Comparison of ENCODE assay signal across 8 mouse cellular contexts in the genomic region with DNA sequence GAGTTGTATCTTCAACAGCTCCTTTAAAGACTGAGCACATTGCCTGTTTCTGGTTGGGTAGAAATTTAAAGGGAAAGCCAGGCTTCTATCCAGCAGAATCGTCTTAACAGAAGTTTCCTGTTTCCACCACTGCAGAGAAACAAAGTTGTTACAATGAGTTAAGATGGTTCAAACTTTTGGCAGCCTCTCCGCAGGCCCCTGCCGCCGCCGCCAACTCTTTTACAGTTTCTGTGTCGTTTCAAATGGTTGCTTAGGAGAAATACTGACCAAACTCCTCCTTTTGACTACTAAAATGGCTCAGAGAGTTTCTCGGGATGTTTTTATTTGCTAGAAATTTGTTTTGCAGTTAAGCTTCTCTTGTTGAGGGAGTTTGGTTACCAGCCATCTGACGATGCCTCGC.
A peak's percentile ranks its signal among the peaks of the same experiment; 100 is the strongest.
DNase-seq lines count a peak whose midpoint lies in the region; ATAC-seq and TF ChIP-seq lines count a peak whose summit lies in the region.

No protein-coding gene starts in this region.

- no peak for TF ChIP-seq CTCF in stomach, postnatal 0 days (IDR thresholded peaks at IDR 0.05; ENCODE audit: low read depth)

- H3K4me1 ChIP-seq in forebrain, embryonic 13.5 days, result peaks cover 22% of the 10 kb centered on the region
- H3K4me1 ChIP-seq in limb, embryonic 15.5 days, result peaks cover 32% of the 10 kb centered on the region
- H3K4me1 ChIP-seq in stomach, postnatal 0 days (replicated peaks; ENCODE audit: control insufficient read depth, insufficient read depth), result no peaks in the 10 kb centered on the region

- no peak for TF ChIP-seq EP300 in stomach, postnatal 0 days (optimal IDR thresholded peaks at IDR 0.05)

- intact Hi-C loops in left cerebral cortex, postnatal 14 days (cut with DNase I), result no loop called here
- intact Hi-C loops in heart, postnatal 14 days (cut with DNase I), result no loop called here

- H3K9me3 ChIP-seq in forebrain, embryonic 13.5 days (replicated peaks), result no peaks in the 10 kb centered on the region
- no peaks in the 10 kb centered on the region for H3K9me3 ChIP-seq in limb, embryonic 15.5 days
- H3K9me3 ChIP-seq in stomach, postnatal 0 days (ENCODE audit: control insufficient read depth, low read length), result no peaks in the 10 kb centered on the region

- H3K36me3 ChIP-seq in forebrain, embryonic 13.5 days (ENCODE audit: poor library complexity, severe bottlenecking), result no peaks in the 10 kb centered on the region
- H3K36me3 ChIP-seq in limb, embryonic 15.5 days, result no peaks in the 10 kb centered on the region
- no peaks in the 10 kb centered on the region for H3K36me3 ChIP-seq in stomach, postnatal 0 days (ENCODE audit: control insufficient read depth, insufficient read depth, low read length)

- ATAC-seq in forebrain, embryonic 13.5 days, result no peak
- no peak for ATAC-seq in limb, embryonic 15.5 days (ENCODE audit: insufficient number of reproducible peaks, low FRiP score, low TSS enrichment, low read depth)
- ATAC-seq in stomach, postnatal 0 days (ENCODE audit: low FRiP score, low TSS enrichment), result no peak
- no peak for ATAC-seq in inflammation-experienced regulatory T-cells, adult 6 months

- H3K4me2 ChIP-seq in forebrain, embryonic 13.5 days, result peak overlapping the region; percentile 20; the same call in 1 of the 2 replicates
- H3K4me2 ChIP-seq in limb, embryonic 15.5 days, result peak overlapping the region; percentile 20
- peak overlapping the region; percentile 31; the same call in 1 of the 2 replicates for H3K4me2 ChIP-seq in stomach, postnatal 0 days (replicated peaks; ENCODE audit: low read depth)

- WGBS in forebrain, embryonic 13.5 days, result 12% methylated on average over 9 of the region's 9 CpGs
- 7% methylated on average over 9 of the region's 9 CpGs for WGBS in limb, embryonic 15.5 days
- 24% methylated on average over 9 of the region's 9 CpGs for WGBS in stomach, postnatal 0 days

- H3K27me3 ChIP-seq in forebrain, embryonic 13.5 days, result peaks cover 28% of the 10 kb centered on the region; the same call in 1 of the 2 replicates
- H3K27me3 ChIP-seq in limb, embryonic 15.5 days, result peaks cover 3% of the 10 kb centered on the region; the same call in 1 of the 2 replicates
- H3K27me3 ChIP-seq in stomach, postnatal 0 days (ENCODE audit: control insufficient read depth, insufficient read depth, low read length), result no peaks in the 10 kb centered on the region

- DNase-seq in left cerebral cortex, postnatal 14 days (ENCODE audit: low spot score in 2 of 2), result peak; percentile 30 to 44
- DNase-seq in left cerebral cortex, adult 11 months (ENCODE audit: low spot score), result no peak
- peak; percentile 55 to 58 for DNase-seq in heart, postnatal 14 days
- DNase-seq in stomach, postnatal 0 days (ENCODE audit: low spot score), result no peak
- no peak for DNase-seq in adrenal gland, adult 2 months

- no peak overlapping the region for H3K27ac ChIP-seq in forebrain, embryonic 13.5 days
- H3K27ac ChIP-seq in limb, embryonic 15.5 days, result peak overlapping the region; percentile 67
- H3K27ac ChIP-seq in stomach, postnatal 0 days (replicated peaks), result no peak overlapping the region

- H3K4me3 ChIP-seq in forebrain, embryonic 13.5 days, result no peak overlapping the region
- H3K4me3 ChIP-seq in limb, embryonic 15.5 days, result 0 out of 2 replicates have a peak overlapping the region, but pooled peaks have one; percentile 11
- H3K4me3 ChIP-seq in stomach, postnatal 0 days (ENCODE audit: low read depth, low read length), result no peak overlapping the region

- no peak overlapping the region for H3K9ac ChIP-seq in forebrain, embryonic 13.5 days
- no peak overlapping the region for H3K9ac ChIP-seq in limb, embryonic 15.5 days
- H3K9ac ChIP-seq in stomach, postnatal 0 days (ENCODE audit: low read length), result no peak overlapping the region

Comparison
In these comparisons a context has a peak if more than half of its experiments do, and no peak if none do; other contexts are left out.
1. DNase-seq: peak in left cerebral cortex, postnatal 14 days (2 of 2) and heart, postnatal 14 days (2 of 2); none in left cerebral cortex, adult 11 months (single experiment), stomach, postnatal 0 days (single experiment) and adrenal gland, adult 2 months (single experiment).
2. Peak in every context shown above with its lines, with median percentiles within 50 percentile points of each other: H3K4me2 ChIP-seq.